17 mouse cellular contexts compared by ENCODE assay signal in genomic region chr3:14832766-14833165, GRCm38 (mm10). TPM values are rescaled to one million over a fixed set of nuclear protein-coding genes. Genes with fewer than 3 reads are reported as not detected.
DNase-seq lines count a peak whose midpoint lies in the region; ATAC-seq and TF ChIP-seq lines count a peak whose summit lies in the region.
"Had no signal": no experiment of that assay in that cellular context is flagged by ENCODE, and none has a peak within 500 bp of the region (broad histone marks: within the 10 kb centered on the region; RNA-seq: fewer than 3 reads in every experiment).

No protein-coding gene starts in this region.

- TF ChIP-seq CTCF in liver, postnatal 0 days (IDR thresholded peaks at IDR 0.05; ENCODE audit: low read depth), result no peak
- TF ChIP-seq CTCF in layer of hippocampus, adult 2 months (conservative IDR thresholded peaks at IDR 0.05), result no peak

- no peaks in the 10 kb centered on the region for H3K9me3 ChIP-seq in liver, postnatal 0 days (ENCODE audit: low read length)
- no peaks in the 10 kb centered on the region for H3K9me3 ChIP-seq in midbrain, embryonic 14.5 days (ENCODE audit: control insufficient read depth, low read length)
- H3K9me3 ChIP-seq: G1E; lung, embryonic 15.5 days; neural tube, embryonic 15.5 days had no signal

- peak overlapping the region; percentile 45 for H3K27ac ChIP-seq in liver, postnatal 0 days (ENCODE audit: low read depth)
- no peak overlapping the region for H3K27ac ChIP-seq in midbrain, embryonic 14.5 days (replicated peaks; ENCODE audit: low read depth, low read length)
- H3K27ac ChIP-seq in layer of hippocampus, adult 2 months, result no peak overlapping the region
- H3K27ac ChIP-seq: heart, adult 2 months; lung, embryonic 15.5 days; neural tube, embryonic 15.5 days; stomach, postnatal 0 days had no signal

- no peak overlapping the region for H3K4me2 ChIP-seq in liver, postnatal 0 days (ENCODE audit: low read depth, low read length)
- no peak overlapping the region for H3K4me2 ChIP-seq in midbrain, embryonic 14.5 days (ENCODE audit: low read length)
- H3K4me2 ChIP-seq: lung, embryonic 15.5 days; neural tube, embryonic 15.5 days had no signal

- H3K9ac ChIP-seq in liver, postnatal 0 days (replicated peaks), result no peak overlapping the region
- no peak overlapping the region for H3K9ac ChIP-seq in midbrain, embryonic 14.5 days (replicated peaks; ENCODE audit: low read length)
- H3K9ac ChIP-seq: lung, embryonic 15.5 days; neural tube, embryonic 15.5 days had no signal

- peak; percentile 59; the same call in 1 of the 2 replicates for ATAC-seq in liver, postnatal 0 days
- ATAC-seq in midbrain, embryonic 14.5 days (ENCODE audit: low FRiP score, low TSS enrichment), result no peak

- DNase-seq in adrenal gland, adult 2 months, result peak; percentile 39
- DNase-seq in adrenal gland, postnatal 4 days (ENCODE audit: low spot score in 2 of 2), result no peak
- peak; percentile 35 for DNase-seq in ovary, adult 18-20 months (ENCODE audit: low spot score)
- no peak for DNase-seq in ovary, postnatal 10 days (ENCODE audit: low spot score)
- DNase-seq in liver, postnatal 0 days, result peak; percentile 24
- no peak for DNase-seq in retina, postnatal 1 day
- no peak for DNase-seq in midbrain, embryonic 14.5 days
- no peak for DNase-seq in layer of hippocampus, adult 2 months (ENCODE audit: low spot score in 2 of 2)
- DNase-seq: layer of hippocampus, postnatal 36 days; right cerebral cortex, postnatal 4 days had no signal

- H3K36me3 ChIP-seq in liver, postnatal 0 days (replicated peaks; ENCODE audit: insufficient read depth, low read length), result no peaks in the 10 kb centered on the region
- H3K36me3 ChIP-seq in midbrain, embryonic 14.5 days (ENCODE audit: control insufficient read depth, insufficient read depth, low read length), result no peaks in the 10 kb centered on the region
- H3K36me3 ChIP-seq: G1E; lung, embryonic 15.5 days; neural tube, embryonic 15.5 days had no signal

- no peak overlapping the region for H3K4me3 ChIP-seq in liver, postnatal 0 days (ENCODE audit: low read depth, low read length)
- H3K4me3 ChIP-seq in midbrain, embryonic 14.5 days (replicated peaks; ENCODE audit: low read depth, low read length), result no peak overlapping the region
- H3K4me3 ChIP-seq in layer of hippocampus, adult 2 months, result no peak overlapping the region
- H3K4me3 ChIP-seq: heart, adult 2 months; lung, embryonic 15.5 days; neural tube, embryonic 15.5 days had no signal

- no peaks in the 10 kb centered on the region for H3K27me3 ChIP-seq in liver, postnatal 0 days (ENCODE audit: insufficient read depth, low read length)
- H3K27me3 ChIP-seq in midbrain, embryonic 14.5 days (ENCODE audit: control insufficient read depth, insufficient read depth, low read length), result no peaks in the 10 kb centered on the region
- H3K27me3 ChIP-seq: lung, embryonic 15.5 days; neural tube, embryonic 15.5 days had no signal

- H3K4me1 ChIP-seq in liver, postnatal 0 days (ENCODE audit: insufficient read depth), result peaks cover 2% of the 10 kb centered on the region; the same call in 1 of the 2 replicates
- H3K4me1 ChIP-seq in midbrain, embryonic 14.5 days (ENCODE audit: control insufficient read depth, insufficient read depth, low read length), result no peaks in the 10 kb centered on the region
- H3K4me1 ChIP-seq: lung, embryonic 15.5 days; neural tube, embryonic 15.5 days had no signal

- no peak for TF ChIP-seq EP300 in liver, postnatal 0 days (IDR thresholded peaks at IDR 0.05; ENCODE audit: low read depth)

RNA-seq across cellular contexts. Expression of gene Car1, which starts 24.6 kb away (rescaled TPM):
- total RNA-seq in adrenal gland, adult 2 months (2021), result under 1 TPM in 1 of 2 experiments, not detected in 1; 0.59 TPM
- polyA plus RNA-seq in adrenal gland, adult 2 months (2012; rRNA removed), result 0.26 and 0.33 TPM in 2 replicates
- 1 to 10 TPM in 1 of 2 experiments, under 1 TPM in 1; 0.84 to 1.9 TPM for total RNA-seq in adrenal gland, postnatal 4 days (2021)
- 74.1 and 78.4 TPM in 2 replicates for polyA plus RNA-seq in liver, postnatal 0 days (2015; fragmentation: Nextera tagmentation; extraction: Ambion mirVana)
- not detected in 2 replicates for polyA plus RNA-seq in midbrain, embryonic 14.5 days (2014; fragmentation: Nextera tagmentation; extraction: Ambion mirVana)
- total RNA-seq in layer of hippocampus, adult 2 months (2021), result not detected
- total RNA-seq: heart, adult 2 months; layer of hippocampus, postnatal 36 days; midbrain, postnatal 0 days had no signal
- polyA plus RNA-seq: intestine, embryonic 14.5 days; neural tube, embryonic 15.5 days had no signal

RNA-seq across cellular contexts. Expression of gene Car3, which starts 30.5 kb away (rescaled TPM):
- total RNA-seq in adrenal gland, adult 2 months (2021), result 1,000 to 10,000 TPM; 2,164 to 4,256 TPM
- 1,180 and 2,323 TPM in 2 replicates for polyA plus RNA-seq in adrenal gland, adult 2 months (2012; rRNA removed)
- total RNA-seq in adrenal gland, postnatal 4 days (2021), result 100 to 1,000 TPM; 819 to 922 TPM
- 38.8 and 39.0 TPM in 2 replicates for polyA plus RNA-seq in liver, postnatal 0 days (2015; fragmentation: Nextera tagmentation; extraction: Ambion mirVana)
- polyA plus RNA-seq in midbrain, embryonic 14.5 days (2014; fragmentation: Nextera tagmentation; extraction: Ambion mirVana), result 1.2 and 1.8 TPM in 2 replicates
- under 1 TPM in 1 of 2 experiments, not detected in 1; 0.20 TPM for total RNA-seq in layer of hippocampus, adult 2 months (2021)

RNA-seq across cellular contexts. Expression of gene Car2, which starts 53.3 kb away (rescaled TPM):
- total RNA-seq in adrenal gland, adult 2 months (2021), result 10 to 100 TPM; 30.0 to 47.8 TPM
- polyA plus RNA-seq in adrenal gland, adult 2 months (2012; rRNA removed), result 76.8 and 88.9 TPM in 2 replicates
- 10 to 100 TPM; 47.1 to 65.0 TPM for total RNA-seq in adrenal gland, postnatal 4 days (2021)
- 901 and 980 TPM in 2 replicates for polyA plus RNA-seq in liver, postnatal 0 days (2015; fragmentation: Nextera tagmentation; extraction: Ambion mirVana)
- 10.4 and 18.8 TPM in 2 replicates for polyA plus RNA-seq in midbrain, embryonic 14.5 days (2014; fragmentation: Nextera tagmentation; extraction: Ambion mirVana)
- total RNA-seq in layer of hippocampus, adult 2 months (2021), result 100 to 1,000 TPM; 134 to 144 TPM

Comparison
In these comparisons a context has a peak if more than half of its experiments do, and no peak if none do; other contexts are left out.
1. DNase-seq: peak in adrenal gland, adult 2 months (single experiment), ovary, adult 18-20 months (single experiment) and liver, postnatal 0 days (single experiment); none in adrenal gland, postnatal 4 days (0 of 2), ovary, postnatal 10 days (single experiment), retina, postnatal 1 day (single experiment), midbrain, embryonic 14.5 days (single experiment) and layer of hippocampus, adult 2 months (0 of 2).
2. RNA of gene Car3, which starts 30.5 kb away (total RNA-seq): 2,164 to 4,256 TPM in adrenal gland, adult 2 months and 819 to 922 TPM in adrenal gland, postnatal 4 days; 0.20 TPM in layer of hippocampus, adult 2 months; every median in the first group is over 100 times any median in the second.